Mouse (Mus musculus) kidney, postnatal 4 days (tissue): ENCODE results near the gene Esp18.

ENCODE experiments used
- DNase-seq, 2 experiments: peaks; one replicate each; pipeline ENCODE4 v3.0.0; 2021; ENCODE audit warnings: mixed read lengths in 2 of 2

The Esp18 gene

DNA sequence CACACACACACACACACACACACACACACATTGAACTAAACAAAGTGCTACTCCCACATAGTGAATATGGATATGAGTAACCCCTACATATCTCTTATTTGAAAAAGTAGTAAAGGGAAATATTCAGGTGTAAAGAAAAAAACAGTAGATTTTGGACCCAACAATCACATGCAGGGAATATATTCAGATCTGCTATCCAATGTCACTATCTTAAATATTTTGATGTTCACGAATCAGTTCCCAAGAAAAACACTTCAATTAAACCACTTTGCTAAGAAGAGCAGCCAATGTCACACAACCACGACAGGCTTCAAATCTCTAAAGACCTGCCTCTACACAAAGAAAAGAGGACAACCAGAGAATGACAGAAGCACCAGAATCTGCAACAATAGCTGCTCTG, at the start of gene Esp18:
Esp18 (plus strand) TSS at position 301 of the 400 bp plus-strand sequence.
- no peak for DNase-seq

DNA sequence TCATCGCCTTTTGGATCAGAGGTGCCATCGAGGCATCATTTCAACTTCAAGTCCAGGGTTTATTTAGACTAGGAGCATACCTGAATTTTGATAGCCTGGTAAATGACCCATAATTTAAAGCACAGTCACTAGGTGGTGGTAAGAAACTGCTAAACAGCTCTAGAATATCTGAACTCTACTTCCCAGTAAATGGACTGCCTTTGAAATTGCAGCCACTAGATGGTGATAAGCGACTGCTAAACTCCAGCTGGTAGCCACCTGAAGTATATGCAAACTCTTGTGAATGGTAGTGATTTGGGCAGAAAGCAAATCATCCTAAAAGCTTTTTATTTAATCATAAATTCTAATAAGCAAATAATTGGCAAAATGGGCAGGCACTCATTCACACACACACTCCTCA, 42.8 kb upstream of the Esp18 start:
- DNase-seq, result no peak
